Mouse (Mus musculus): ENCODE results near the gene Msi2. TPM values are rescaled to one million over a fixed set of nuclear protein-coding genes. Genes with fewer than 3 reads are reported as not detected.

Msi2 gene
- polyA plus RNA-seq, 3 experiments from 2014 or later, result 23.6 to 30.8 (median 26.0) TPM

DNA sequence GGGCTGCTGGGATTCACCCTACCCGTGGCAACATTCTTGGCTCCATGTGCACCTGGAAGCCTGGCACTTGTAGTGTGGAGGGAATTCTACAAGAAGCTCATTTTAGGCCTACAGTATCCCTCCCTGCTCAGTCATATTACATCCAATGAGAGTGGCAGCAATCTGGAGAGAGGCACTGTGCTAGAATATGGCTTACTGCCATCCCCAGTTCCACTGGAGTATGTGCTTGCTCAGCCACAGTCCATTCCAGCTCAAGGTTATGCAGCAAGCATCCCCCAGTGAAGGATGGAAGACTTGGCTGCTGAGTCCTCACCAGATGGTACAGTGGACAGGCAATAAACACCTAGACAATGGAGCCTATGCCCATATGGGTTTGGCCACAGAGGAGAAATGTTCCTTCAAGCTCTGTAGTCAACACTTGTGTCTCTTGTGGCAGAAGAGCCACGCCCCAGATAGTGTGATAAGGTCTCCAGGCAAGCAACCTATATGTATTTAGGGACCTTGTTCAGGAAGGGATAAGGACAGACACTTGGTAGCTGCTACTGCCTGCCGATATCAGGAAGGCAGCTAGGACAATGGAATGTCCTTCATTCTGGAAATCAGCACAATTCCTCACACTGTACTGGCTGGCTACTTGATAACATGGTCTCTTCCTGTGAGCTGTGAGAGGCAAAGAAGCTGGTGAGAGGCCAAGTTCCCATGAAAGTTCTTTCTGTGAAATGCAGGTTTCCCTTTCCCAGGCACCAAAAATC, 366.4 kb downstream of the Msi2 start:
- ATAC-seq, result no peak

DNA sequence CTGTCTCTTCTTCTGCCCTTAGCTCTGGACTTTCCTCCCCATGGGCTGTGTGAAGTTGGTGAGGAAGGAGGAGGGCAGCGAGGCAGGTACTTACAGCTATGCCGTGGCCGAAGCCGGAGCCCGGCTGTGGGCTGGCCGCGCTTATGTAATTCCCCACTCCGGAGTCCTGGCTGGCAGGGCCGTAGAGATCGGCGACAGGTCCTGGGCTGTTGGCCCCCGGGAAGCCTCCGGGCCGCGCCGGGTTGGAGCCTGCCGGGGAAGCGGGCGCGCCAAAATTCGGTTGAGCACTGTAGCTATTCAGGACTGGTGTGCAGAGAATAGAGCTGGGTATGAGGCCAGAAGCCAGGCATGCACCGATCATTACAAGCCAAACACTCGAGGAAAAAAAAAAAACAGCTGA, 369.6 kb downstream of the Msi2 start:
- no peak for ATAC-seq

DNA sequence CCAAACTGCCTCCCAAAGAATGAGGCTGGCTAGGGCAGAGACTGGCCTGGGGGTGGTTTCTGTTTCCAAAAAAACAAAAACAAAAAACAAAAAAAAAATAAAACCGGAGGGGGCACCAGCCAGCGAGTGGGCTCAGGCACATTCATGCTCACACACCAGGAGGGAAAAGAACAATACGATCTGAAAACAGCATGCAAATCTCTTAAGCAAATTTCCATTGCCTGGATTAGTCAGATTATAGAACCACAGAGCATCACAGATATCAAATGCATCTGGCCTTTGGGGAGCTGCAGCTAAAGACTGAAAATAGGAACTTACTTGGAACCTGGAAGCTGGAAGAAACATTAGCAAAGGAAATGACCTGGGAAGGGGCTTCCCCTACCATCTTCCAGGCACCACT, 370.3 kb downstream of the Msi2 start:
- no peak for ATAC-seq

DNA sequence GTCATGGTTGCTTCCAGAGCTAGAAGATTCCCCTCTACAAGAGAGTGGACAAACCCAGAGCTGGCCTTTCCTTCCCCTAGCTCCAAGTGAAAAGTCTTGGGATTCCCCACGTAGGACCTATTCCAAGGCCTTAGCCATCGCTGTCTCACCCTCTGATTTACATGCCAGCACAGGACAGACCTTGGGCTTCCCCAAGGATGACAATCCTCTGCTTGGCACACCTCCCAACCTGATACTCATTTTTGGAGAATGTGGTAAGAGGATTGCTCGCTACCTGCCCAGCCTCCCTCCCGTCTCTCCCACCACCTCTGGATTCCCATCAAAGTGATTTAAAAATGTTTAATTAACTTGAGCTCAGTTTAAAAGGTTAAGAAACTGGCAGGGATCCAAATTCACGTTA, 372.2 kb downstream of the Msi2 start:
- no peak for ATAC-seq

DNA sequence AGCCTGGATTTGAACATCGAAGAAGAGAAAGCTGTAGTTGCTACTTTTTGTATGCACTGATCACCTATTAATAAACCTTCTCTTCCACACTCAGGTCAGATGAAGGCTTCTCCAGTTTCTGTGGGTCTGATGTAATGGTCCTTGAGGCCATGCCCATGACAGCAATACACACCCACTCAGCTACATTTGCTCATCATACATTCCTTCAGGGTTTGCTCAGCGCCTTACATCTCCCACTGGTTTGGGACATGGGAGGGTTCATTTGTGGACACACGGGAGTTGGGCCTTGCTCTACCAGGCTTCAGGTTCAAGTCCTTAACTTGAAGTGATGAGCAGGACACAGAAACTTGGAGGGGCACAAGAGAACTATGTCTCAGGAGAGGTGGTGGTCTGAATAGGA, 380.4 kb downstream of the Msi2 start:
- no peak for ATAC-seq

DNA sequence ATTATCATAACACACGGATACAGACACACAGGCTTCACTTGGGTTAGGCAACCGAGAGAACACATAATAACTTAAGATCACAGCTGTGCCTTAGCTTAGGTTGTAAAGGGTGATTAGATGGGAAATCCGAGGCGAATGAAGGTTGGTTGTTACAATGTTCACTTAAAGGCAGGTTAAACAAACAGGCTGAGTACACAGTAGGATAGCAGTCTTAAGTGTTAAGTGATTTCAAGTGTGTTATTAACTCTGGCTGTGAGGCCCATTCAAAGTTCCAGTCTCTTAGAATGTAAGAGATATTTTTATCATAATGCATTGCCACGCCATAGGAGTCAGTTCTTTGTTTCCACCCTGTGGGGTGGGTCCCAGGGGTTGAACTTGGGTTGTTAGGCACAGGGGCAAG, 383.4 kb downstream of the Msi2 start:
- ATAC-seq, result no peak

DNA sequence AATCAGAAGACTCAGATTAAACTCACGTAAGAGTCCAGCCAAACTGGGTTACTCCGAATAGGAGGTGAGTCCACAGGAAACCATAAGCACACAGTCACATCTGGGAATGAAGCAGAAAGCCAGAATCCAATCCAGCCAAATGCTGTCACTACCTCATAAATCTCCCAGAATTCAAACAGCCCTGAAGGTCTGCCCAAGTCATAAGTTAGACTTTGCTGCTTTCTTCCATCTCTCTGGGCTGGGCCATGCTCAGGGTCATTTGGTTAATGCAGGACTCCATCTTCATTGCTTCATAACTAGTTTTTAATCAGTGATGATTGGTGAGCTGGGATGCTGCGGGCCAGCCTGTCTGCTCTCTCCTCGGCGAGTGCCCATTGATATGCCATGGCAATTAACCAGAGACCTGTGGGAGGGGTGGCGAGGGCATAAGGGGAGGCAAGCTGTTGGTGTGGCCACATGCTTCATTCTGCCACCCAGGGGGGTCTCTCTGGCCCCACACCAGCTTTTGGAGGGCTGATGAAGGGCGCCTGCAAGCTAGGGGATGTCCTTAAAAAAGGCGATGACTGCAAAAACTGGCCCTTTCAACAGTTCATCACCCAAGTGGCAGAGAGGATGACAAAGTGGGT, 385.9 kb downstream of the Msi2 start:
- ATAC-seq, result no peak

DNA sequence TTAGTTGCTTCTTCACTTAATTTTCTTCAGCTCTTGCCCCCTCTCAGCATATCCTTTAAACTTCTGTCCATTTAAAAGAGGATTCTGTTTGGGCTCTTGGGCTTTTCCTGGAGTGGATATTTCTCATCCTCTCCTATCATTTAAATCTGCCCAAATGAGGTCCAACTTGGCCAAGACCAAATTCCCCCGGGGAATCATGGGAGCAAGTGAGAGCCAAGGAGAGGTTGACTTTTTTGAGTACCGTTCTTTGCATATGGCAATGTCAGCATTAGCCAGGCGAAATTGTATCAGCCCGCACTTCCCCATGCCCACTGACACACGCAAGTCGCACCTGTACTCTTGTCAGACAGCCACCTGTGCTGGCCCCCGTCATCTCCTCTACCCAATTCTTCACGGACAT, 386.6 kb downstream of the Msi2 start:
- no peak for ATAC-seq

DNA sequence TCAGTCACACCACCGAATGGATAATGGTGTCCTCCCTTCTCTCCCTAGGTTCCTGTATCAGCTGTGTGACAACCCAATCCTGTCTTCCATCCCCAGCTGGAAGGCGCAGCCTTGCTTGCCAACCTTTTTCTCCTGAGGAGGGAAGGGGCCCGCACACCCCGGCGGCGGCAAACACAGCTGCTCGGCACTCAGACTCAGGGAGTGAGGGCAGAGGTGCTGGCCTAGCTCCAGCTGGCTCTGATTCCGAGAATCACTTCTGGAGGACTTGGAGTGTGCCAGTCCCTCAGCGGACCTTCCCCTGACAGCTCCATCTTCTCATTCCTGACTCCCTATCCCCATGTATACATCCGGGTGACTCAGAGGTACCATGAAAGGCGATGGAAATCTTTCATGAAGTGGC, 387.5 kb downstream of the Msi2 start:
- no peak for ATAC-seq

DNA sequence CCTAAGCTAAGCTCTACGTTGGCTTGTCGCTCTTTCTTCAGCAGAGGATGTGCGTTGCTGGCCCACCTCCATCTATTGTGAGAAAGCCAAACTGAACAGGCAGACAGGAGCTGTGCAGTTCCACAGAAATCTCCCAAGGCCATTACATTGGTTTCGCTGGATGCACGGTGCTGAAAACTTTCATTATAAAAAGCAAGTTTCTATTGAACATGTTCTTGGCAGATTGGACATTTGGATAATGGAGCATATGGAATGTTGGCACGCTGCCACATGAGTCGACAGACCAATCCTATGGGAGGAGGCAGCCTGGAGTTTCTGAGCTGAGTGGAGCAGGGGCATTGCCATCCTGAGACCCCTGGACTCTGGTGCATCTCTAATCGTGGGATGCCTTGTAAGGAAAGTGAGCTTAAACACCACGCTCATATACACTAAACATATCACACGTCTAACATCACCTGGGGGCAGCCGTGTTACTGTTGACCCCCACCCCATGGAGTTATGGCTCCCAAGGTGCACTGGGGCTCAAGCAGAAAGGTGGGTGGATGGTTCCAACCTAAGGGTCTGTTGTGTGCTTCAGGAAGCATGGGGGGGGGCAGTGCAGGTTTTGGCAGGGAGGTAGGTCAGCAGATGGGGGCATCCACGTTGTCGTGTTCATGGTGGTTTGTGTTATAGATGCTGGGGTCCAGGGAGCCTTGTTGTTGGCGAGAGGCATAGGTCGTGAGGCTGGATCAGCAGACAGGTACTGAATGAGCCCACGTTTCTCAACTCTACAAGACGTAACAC, 389.3 kb downstream of the Msi2 start:
- ATAC-seq, result no peak

DNA sequence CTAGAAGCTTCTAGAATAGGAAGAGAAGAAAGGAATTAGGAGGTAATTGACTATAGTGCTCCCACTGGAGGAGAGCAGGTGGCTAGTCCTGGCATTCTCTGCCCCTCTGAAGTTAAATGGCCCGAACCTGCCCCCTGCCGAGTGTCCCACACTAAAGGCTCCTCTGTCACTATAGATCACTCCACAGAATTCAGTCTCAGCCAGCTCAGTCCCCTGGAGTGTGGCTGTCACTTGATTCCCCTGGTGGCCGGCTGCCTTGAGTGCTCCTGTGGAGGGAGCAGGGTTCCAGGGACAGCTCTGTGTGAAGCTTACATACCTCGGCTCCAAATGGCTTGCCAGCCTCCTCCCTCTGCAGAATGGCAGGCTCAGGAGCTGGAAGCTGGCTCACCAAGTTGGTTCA, 391.3 kb downstream of the Msi2 start:
- no peak for ATAC-seq

DNA sequence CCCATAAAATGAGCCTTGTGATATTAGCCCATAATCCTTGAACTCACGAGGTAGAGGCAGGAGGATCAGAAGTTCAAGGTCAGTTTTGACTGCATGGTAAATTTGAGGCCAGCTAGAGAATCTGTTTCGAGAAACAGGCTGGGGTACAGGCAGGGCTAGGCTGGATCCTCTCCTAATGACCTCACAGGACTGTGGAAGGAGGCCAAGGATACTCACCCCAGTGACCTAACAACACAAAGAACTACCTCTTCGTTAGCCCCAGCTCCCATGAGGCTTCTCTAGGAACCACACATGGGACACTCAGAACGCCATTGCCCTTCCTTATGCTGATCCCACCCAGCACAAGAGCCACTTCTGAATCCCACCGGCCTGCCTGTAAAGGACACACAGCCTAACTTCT, 399.5 kb downstream of the Msi2 start:
- no peak for ATAC-seq

DNA sequence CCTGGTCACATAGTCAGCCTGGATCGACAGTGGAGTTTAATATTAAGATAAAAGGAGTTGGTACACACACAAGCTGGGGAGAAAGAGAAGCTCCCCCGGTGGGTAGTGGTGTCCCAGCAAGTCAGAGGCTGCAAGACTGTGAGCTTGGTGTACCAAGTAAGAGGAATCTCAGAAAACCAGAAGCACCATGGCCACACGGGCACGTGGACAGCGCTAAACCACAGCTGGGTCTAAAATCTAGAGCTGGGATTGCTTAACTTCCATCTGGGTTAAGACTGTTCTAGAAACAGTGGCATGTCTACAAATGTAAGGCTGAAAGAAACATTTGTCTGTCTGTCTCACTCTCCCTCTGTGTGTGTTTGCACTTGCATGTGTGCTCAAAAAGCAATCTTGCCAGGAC, 402.9 kb downstream of the Msi2 start:
- ATAC-seq, result no peak

DNA sequence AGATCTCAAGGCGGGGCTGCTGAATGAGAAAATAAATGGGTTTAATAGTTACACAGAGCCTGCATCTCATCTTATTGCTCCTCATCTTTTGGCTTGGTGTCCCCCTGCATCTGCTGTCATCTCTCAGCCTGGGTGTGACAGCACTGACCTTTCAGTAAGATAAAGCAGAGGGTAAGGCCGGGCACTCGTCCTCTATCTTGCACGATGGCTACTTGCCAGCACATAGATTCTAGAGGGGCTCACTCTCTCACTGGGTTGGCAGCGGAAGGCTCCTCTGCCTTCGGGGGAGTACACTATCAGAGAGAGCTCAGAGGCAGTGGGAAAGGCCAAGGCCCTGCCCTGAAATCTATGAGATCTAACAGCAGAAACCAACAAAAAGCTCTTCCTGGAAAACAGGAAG, 403.8 kb downstream of the Msi2 start:
- ATAC-seq, result no peak

DNA sequence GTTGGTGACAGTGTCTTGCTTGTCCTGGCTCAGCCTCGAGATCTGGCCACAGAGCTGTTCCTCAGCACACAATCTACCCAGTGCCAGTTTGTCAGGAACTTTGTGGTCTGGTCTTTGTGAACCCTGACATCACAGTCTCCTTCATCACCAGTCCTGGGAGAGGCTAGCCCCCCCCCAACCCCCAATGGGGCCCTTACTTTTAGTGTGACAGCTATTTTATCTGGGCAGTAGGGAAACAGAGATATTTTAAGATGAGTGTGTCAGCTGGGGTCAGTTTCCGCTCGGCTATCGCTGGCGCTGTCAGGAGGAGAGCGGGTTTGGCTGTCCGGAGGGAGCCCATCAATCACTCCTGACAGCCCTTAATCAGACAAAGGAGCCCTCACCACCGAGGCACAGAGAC, 404.8 kb downstream of the Msi2 start:
- ATAC-seq, result no peak

DNA sequence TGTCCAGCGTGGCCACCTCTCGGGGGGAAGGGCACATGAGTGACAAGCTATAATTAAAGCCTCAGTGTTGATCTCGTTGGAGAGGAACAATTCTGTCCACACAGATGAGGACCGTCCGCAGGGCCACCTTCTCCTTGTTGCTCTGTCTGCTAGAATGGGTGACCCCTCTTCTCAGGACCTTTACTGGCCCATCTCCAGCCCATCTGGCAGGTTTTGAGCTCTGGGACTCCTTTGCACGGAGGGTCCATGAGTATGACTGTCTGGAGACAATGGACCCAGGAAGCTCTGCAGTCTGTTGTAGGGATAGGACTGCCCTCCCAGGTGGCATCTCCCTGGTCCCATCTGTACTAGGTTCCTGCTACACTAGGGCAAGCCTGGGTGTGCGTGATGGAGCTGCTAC, 406.7 kb downstream of the Msi2 start:
- ATAC-seq, result no peak

DNA sequence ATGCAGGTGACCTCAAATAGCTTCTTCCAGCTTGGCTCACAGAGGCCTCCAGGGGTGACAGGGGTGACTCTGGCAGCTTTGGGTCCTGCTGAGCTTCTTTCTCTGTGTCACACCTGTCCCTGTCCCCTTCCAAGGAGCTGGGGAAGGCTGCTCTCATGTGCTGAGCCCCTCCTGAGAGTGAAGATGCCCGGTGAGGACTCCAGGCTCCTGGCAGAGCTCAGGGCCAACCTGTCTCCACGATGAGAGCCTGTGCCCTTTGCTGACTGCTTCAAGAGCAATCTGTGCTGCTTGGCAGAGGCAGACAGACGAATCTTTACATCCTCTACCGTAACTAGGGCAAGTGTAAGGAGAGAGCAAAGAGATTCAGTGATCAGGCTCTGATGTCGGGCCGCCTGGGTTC, 407.5 kb downstream of the Msi2 start:
- no peak for ATAC-seq

DNA sequence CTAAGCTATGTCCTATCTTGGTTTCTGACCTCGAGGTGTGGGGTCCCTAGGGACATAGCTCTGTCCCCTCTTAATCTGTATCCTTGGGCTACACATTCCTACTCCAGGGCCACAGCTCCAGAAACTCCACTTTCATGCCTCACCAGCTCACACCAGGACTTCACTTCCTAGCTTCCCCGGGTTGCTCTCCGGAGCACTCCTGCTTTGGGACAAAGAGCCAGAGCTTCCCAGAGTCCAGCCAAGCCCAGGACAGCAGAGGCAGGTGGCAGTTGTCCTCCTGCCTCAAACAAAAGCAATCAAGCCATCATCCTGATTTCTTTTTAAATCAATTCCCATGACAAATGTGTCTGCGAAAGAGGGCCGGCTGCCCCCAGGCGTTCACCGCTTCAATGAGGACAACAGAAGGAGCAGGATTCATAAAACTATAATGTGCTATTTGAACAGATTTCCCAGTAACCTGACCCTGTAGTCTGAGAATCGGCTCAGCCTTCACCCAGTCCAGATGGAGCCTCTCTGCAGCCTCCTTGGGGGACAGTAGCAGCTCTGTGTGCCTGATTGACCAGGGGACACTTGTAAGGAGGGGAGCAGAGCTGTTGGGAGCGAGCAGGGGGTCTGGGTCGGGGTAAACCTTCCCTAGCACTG, 409.1 kb downstream of the Msi2 start:
- no peak for ATAC-seq

DNA sequence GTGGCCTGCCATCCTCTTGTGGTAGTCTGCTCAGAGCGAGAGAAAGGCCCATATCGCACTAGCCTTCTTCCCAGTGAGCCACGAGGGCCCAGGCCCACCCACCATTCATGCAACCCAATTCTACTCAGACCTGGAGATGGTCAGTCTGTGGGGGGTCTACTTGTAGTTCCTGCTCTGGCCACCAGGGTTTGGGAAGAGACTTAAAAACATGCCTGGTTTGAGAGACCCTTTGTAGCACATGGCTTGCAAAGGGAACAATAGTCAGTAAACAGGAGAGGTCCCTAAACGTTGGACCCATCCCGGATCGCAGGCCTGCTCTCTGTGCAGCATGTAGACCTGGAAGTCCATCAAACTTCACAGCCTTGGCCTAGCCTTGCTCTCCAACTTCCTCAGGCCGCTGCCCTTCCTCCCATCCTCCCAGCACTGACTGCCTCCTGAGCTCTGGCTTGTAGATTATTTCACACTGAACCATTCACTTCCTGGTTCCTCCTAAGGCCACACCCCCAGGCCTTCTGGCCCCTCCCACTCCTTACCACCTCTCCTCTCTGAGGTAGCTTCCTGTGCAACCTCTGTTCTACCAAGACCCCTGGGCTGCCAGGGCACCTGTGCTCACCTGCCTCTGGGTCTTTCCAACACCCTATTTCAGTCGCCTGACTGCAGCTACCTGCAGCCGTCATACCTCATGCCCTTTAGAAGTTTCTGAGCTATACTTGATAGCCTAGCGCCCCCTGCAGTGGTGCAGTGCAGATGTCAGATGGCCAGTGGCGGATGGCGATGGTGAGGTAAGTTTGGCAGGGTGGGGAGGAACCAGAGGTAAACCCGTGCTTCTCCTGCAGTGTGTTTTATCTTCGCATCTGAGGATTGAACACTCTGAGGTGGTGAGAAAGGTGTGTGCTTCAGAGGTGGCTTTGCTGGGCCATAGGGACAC, 410.4 kb downstream of the Msi2 start:
- ATAC-seq, result no peak

DNA sequence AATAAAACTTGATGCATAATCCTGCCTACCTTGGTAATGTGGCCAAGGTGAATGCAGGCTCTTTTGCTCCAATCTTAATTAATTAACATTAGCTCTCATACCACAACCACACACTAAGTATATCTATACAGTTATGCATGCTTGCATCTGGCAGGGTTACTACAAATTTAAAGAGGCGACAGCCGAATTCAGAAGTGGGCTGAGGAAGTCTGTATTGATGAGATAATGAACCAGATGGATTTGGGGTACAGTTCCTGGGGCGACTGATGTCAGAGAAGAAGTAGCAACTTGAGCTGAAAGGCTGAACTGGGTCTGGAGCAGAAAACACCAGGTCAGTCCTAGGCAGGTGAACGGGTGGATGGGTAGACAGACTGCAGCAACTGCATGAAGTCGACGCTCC, 412.6 kb downstream of the Msi2 start:
- no peak for ATAC-seq

DNA sequence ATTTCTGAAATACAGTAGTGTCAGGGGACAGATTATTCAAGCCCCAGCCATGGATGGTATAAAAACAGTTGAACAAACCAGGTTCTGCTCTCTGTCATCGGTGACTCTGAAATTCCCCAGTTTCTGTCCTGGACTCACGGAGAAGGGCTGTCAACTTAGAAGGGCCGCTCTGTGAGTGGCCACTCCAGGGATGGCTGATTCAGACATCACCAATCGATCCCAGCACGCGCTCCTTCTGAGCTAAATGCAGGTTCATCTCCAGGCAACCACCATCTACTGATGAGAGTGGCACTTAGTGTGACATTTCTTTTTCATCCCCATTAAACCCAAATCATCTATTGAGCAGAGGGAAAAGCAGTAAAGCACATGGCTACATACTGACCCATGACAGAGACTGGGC, 416.7 kb downstream of the Msi2 start:
- ATAC-seq, result no peak

DNA sequence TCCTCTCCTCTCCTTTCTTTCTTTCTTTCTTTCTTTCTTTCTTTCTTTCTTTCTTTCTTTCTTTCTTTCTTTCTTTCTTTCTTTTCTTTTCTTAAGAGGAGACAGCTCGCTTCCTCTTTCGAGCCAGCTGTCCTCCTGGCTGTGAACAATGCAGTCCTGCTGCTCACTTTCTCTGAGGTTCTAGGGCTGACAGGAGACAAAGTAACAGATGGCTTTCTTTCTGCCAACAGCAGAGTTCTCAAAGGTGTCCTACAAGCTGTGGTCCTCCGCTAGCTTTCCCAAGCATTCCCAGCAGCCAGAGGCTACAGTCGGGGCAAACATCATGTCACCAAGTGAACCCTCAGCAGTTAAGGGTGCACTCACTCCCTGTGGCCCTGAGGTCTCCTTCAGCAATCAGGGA, 419.0 kb downstream of the Msi2 start:
- no peak for ATAC-seq
